Comparison of ENCODE assay signal across 15 mouse cellular contexts in genomic region chr5:33829958-33830357, GRCm38 (mm10).
"Had no signal": no experiment of that assay in that cellular context is flagged by ENCODE, and none has a peak within 500 bp of the region (broad histone marks: within the 10 kb centered on the region; RNA-seq: fewer than 3 reads in every experiment).

No protein-coding gene starts in this region.

- H3K4me1 ChIP-seq: stomach, embryonic 15.5 days had no signal

- H3K27ac ChIP-seq: neural tube, embryonic 15.5 days; stomach, embryonic 15.5 days; stomach, postnatal 0 days had no signal

- H3K36me3 ChIP-seq: neural tube, embryonic 15.5 days; stomach, embryonic 15.5 days had no signal

- DNase-seq: retina, postnatal 1 day; right cerebral cortex, adult 18-20 months; right cerebral cortex, postnatal 14 days; right cerebral cortex, postnatal 25 days; right cerebral cortex, postnatal 4 days; spleen, adult 18-20 months; thymus, adult 18-20 months; thymus, adult 2 months; thymus, postnatal 14 days; thymus, postnatal 25 days; thymus, postnatal 36 days; thymus, postnatal 4 days had no signal

- H3K4me2 ChIP-seq: neural tube, embryonic 15.5 days; stomach, embryonic 15.5 days had no signal

- H3K9me3 ChIP-seq: neural tube, embryonic 15.5 days; stomach, embryonic 15.5 days had no signal

- H3K9ac ChIP-seq: neural tube, embryonic 15.5 days; stomach, embryonic 15.5 days had no signal

- H3K4me3 ChIP-seq: neural tube, embryonic 15.5 days; stomach, embryonic 15.5 days had no signal

- H3K27me3 ChIP-seq: neural tube, embryonic 15.5 days; stomach, embryonic 15.5 days had no signal
